Mouse (Mus musculus) left cerebral cortex, postnatal 25 days (tissue): ENCODE results near the gene Tfrc. TPM values are rescaled to one million over a fixed set of nuclear protein-coding genes. Genes with fewer than 3 reads are reported as not detected.
A peak's percentile ranks its signal among the peaks of the same experiment; 100 is the strongest.

Experiments used
- DNase-seq, 2 experiments: peaks; one replicate each; pipeline ENCODE4 v3.0.0; 2022; ENCODE audit warnings: low spot score in 2 of 2, mixed read lengths in 1 of 2
- intact Hi-C: fragments of 180-260 bp; cut with DNase I; formaldehyde crosslinking; loops from one replicate; pipeline ENCODE4 v1.15.1; 2025
- total RNA-seq, 2 experiments: library from RNA; stranded (reverse); gene quantifications; 2 replicates each; pipeline ENCODE4 v1.2.3; 2021

The Tfrc gene
- total RNA-seq, result 10 to 100 TPM; 71.0 to 79.9 TPM

DNA sequence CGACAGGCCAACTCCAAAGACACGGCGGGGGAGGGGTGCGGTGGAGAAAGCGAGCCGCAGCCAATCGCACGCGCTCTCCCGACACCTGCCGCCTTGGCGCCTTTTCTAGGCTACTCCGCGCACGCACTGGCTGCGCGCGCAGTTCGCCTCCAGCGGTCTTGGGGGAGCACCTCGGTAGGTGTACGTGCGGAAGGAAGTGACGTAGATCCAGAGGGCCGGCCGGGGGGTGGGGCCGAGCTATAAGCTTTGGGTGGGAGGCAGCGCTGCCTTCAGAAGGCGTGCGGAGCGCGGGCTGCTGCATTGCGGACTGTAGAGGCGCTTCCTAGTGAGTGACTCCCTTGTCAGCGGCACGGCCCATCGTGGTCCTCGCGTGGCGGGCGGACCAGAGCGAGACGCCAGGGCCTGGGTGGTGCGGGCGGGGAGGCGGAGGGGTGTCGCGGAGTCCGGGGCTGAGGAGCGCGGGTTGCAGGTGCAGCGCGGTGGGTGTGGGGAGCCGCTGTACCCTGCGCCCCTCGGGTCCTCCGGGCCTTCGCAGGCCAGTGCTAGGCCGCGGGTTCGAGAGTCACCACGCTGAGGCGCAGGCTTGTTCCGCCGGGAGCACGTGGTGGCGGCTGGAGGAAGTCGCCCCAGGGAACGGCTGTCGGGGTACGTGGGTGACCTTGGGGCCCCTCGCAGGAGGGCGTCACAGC is at the start of gene Tfrc:
TSS of gene Tfrc (plus strand) at position 209 of the 689 bp plus-strand sequence.
- intact Hi-C loops, result loop anchor here (1.0 kb wide), 1 partner anchor 93 kb away; no protein-coding TSS in a partner anchor
- DNase-seq, result peak; percentile 96 to 98

DNA sequence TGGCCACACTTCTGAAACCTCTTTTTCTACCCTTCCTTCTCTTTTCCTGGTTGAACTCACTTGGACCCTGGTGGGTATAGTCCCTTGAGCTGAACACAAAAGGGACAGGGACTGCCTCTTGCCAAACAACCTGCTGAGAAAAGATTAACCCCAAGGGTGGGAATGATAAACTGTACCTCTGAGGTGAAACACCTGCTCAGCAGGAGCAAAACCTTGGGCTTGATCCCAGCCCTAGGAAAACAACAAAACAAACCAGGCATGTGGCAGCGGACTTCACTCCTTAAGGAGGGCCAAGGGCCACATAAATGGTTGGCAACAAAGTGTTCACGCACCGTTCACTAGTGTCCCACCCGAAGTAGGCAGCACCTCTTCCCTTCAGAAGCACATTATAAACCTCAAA is 49.2 kb upstream of the Tfrc start:
- intact Hi-C loops, result no loop called here
- DNase-seq, result no peak

DNA sequence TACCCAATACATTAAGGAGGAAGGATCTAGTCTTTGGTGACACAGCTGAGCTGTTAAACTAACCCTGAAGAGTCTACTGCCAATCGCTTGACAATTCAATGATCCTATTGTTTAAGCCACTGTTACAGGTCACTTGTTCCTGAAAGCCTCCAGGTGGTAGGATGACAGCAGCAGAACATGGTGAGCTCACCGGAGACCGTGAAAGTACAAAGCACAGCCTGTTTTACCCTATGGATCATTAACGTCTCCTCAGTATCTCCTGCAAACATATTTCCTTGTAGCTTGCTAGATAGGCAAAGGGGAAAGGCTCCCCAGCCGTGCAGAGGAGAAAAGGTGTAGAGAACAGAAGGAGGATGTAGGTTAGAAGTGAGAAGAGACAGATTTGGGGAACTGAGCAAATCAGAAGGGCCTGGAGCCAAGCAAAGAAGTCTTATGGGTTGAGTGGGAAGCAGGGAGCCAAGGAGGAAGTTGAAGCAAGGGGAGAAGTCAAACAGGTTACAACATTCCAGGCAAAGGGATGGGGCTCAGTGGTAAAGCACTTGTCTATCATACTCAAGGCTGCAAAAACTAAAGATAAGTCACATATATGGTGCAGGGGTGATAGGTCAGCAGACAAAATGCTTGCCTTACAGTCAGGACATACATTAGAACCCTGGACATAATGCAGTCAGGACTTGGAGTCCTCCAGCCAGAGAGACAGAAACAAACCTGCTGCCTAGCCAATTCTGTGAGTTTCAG is 45.5 kb upstream of the Tfrc start:
- intact Hi-C loops, result no loop called here
- no peak for DNase-seq

DNA sequence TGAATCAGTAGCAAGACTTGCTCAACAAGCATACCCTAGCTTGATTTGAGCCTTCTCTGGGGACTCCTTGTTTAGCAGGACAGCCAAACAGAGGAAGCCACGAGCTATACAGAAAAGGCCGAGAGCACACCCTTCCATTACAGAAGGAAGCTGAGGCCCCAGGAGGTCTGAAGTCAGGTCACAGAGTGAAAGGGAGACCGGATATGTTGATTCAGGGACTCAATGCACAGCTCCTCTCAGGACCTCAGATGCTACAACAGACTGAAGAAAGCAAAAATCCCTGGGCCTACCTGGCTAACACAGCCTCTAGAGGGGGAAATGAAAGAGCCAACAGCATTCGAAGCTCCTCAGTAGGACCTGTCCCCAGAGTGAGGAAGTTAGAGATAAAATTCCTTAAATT is 41.4 kb upstream of the Tfrc start:
- intact Hi-C loops, result no loop called here
- no peak for DNase-seq

DNA sequence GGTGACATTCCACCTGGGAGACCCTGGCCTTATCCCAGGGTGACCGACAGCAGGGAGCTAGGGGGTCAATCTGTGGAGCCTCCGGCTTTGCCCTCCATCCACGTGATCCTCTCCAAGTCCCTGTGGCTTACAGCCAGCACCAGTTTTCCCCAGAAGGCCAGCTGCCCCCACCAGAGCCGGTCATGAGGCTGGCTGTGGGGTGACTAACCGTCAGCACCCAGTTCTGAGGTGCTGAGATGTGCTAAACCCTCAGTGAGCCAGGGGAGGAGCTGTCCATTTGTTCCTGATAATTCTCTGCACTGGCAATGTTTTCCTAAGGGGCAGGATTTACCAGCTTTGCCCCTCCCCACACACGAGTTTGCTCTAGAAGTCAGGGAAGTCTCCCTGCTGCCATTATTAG is 40.3 kb upstream of the Tfrc start:
- intact Hi-C loops, result no loop called here
- DNase-seq, result no peak

DNA sequence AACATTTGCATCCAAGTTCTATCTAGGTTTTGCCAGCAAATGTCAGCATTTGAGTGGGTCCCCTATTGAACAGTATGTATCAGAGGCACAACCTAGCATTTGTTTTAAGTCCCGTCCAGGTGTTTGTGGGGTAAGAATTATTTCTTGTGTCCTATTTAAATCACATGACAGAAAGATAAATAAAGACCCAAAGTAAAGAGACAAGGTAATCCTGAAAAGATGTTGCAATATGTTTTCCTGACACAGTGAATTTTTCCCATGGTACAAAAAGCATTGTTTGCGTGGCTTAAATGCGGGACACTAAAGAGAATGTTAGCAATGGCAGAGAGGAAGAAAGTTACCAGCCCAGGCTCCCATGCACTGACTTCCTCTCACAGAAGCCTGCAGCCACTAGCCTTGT is 38.7 kb upstream of the Tfrc start:
- intact Hi-C loops, result no loop called here

DNA sequence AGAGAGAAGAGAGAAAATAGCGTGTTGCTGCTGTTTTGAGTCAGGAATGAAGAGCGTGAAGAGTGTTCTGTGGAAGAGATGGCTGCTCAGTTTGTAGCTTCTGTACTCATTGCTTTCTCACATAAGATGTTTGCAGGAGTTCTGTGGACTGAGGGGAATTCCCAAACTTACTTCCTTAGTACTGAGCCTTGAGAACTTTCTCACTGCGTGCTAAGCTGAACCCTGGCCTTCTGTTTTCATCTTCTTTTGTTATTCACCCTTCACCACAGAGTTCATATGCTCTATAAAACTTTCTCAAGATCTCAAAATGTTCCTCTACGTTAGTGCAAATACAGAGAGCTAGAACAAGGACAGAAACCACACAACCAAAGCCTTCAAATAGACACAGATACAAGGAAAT is 36.2 kb upstream of the Tfrc start:
- DNase-seq, result no peak
- intact Hi-C loops, result no loop called here

More for the DNA sequence above, 38.7 kb upstream of the Tfrc start:
- no peak for DNase-seq

DNA sequence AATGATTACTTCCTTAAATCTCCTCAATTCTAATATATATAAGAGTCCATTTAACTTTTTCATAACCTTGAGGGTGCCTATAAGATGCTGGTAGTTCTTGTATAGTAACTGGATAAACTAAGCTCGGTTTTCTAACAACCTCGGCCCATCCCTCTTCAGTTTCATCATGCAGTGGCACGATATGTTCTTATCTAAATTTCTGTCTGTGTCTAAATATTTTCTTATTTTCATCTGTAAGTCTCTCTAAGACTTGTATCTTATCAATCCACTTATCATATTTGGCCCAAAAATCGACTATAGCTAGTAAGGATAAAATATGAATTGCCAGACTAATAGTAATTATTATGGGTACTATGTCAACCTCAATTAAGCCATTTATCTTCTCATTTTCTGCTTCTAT is 22.2 kb upstream of the Tfrc start:
- DNase-seq, result no peak
- intact Hi-C loops, result no loop called here

DNA sequence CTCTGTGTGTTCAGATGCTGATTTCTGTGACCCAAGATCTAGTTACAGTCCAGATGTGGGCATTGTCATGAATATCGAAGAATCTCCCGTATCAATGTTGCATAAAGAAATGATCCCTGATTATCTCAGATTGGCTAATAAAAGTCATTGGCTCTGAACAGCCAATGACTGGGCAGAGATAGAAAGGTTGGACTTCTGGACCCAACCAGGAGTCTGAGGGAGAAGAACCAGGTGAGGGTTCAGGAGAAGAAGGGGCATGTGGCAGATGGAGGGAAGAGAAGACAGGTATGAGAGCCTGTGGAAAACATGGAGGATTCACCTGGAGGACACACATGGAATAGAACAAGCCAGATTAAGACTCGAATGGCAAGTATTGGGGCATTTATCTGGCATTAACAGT is 20.2 kb upstream of the Tfrc start:
- intact Hi-C loops, result no loop called here
- DNase-seq, result no peak

DNA sequence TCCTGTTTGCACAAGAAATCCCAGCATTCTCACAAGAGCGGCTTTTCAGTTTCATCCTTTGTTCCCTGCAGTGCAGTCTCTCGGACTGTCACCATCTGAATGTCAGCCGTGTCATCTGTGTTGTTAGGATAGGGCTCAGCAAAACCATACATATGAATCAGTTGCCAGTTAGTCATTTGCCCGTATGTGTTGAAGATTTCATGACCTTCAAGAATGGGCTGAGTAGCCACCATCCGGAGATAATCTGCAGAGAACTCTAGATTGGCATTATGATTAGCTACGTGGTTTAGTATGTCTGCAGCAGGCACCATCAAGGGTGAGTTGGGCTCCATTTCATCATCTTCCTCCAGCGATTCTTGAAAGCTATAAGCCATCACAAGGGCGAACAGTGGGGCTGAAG is 17.2 kb upstream of the Tfrc start:
- intact Hi-C loops, result no loop called here
- DNase-seq, result no peak

DNA sequence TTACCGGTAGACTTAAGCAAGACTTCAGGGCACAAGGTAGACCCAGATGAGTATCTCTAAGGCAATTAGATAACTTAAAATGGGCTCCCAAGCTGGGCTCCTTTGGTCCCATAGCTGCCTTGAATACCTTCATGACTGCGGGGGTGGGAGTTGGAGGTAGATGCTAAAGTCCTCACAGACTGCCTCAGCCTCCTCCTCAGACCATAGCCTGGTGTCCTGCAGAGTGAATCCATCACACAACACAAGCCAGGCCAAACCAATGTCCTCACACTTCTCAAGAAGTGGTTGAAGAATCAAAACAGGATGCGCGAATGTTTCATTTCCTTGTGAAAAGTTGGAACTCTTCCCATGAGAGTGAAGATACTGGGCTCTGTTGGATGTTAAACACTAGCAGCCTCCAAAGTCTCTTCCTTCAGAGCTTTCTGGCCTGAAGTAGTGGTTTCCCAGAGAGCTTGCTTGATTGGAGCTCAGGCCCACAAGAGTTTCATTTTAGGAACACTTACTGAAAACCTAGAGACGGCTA is 15.4 kb upstream of the Tfrc start:
- intact Hi-C loops, result no loop called here
- DNase-seq, result no peak

DNA sequence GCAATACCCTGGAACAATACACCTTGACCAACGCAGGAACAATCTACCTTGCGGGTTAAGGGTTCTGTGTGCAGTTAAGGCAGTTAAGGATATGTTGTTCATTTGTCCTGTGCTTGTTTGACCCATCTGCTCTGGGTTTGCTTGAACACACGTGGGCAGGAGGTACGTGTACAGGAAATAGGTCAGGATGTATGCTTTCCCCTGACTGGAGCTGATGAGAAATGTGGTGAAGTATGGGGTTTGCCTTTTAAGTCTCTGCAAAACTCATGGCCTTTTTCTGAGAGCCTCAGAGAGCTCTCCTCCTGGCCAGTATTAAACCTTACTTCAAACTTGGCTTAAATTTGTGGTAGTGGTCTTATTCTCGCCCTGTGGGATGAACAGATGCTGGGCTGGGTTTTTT is 14.8 kb upstream of the Tfrc start:
- DNase-seq, result no peak
- intact Hi-C loops, result no loop called here

DNA sequence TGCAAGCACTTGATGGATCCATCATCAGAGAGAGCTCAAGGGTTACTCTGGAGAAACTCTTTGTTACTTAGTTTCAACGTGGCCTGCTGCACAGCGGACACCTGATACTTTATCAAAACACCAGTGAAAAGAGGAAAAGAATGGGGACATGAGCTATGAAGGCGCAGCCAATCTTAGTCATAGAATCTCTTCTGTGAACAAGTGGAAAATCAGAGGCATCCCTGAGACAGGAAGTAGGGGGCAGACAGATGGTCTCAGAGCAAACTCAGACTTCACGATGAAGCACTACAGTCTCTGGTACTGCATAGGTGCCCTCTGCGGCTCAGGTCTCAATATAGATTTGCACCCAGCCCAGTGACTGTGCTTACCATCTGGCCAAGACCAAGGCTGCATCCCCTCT is 14.0 kb upstream of the Tfrc start:
- intact Hi-C loops, result no loop called here
- no peak for DNase-seq

DNA sequence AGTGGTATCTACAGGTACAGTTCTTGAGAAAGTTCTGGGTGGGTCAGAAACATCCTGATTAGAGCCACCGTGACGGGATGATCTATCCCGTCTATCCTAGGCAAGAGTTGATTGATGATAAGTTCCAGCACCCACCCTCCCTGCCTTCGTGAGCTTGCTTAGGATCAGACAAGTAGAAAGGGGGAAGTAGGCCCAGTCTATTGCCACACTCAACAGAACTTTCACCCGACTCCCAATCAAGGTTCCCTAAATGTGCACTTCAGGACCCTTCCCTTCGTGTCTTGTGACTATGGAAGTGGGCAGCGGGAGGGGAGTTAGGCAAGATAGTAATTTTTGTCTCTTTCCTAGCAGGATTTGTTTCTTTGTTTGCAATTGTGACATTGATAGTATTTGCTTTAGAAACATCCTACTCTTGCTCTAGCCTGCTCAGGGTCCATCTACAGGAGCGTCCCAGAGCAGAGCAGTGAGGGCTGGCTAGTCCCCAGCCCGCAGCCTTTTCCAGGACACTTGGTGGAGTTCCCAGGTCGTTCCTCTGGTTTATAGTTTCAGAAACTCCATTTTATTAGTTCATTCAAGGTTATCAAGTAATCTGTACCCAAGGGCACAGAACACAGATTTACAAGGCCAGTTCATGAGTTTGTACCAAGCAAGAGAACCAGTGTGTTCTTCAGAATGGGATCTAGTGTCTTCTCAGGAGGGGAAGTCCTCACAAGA is 13.4 kb upstream of the Tfrc start:
- intact Hi-C loops, result no loop called here

DNA sequence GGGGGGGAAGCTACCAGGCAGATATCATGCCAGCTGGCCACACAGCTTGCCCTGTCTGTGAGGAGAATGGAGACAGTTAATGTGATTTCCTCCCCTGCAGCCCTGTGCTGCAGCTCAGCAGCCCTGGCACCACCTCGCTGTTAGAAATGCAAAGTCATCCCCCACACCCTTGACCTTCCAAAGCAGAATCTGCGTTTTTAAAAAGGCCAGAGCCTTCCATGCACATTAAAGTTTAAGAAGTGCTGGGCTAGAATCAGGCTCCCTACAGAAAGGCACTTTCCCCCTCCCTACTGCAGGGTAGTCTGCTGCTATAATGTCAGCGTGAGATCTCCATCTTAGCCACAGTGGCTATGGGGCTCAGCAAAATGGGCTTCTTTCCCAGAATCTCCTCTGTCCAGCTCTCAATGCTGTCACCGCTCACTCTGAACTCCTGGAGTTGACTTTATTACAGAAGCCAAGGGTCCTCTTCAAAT is 10.8 kb upstream of the Tfrc start:
- DNase-seq, result no peak
- intact Hi-C loops, result no loop called here

More for the DNA sequence above, 13.4 kb upstream of the Tfrc start:
- DNase-seq, result no peak

DNA sequence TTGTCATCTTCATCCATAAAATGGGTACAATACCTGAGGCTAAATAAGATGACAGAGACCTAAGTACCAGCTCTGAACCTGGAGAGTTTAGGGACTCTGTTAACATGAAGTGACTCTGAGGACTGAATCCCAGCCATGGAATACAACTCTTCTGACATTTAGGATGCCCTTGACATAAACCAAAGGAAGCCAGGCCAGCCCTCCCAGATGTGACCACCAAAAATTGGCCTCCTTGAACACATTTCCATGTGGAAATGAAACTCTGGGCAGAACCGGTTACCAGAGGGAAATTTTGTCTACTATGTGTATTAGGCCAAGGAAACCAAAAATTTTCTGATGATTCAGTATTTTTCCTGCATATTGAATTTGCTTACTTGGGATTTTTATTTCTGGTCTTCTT is 9.6 kb upstream of the Tfrc start:
- intact Hi-C loops, result no loop called here
- DNase-seq, result no peak

DNA sequence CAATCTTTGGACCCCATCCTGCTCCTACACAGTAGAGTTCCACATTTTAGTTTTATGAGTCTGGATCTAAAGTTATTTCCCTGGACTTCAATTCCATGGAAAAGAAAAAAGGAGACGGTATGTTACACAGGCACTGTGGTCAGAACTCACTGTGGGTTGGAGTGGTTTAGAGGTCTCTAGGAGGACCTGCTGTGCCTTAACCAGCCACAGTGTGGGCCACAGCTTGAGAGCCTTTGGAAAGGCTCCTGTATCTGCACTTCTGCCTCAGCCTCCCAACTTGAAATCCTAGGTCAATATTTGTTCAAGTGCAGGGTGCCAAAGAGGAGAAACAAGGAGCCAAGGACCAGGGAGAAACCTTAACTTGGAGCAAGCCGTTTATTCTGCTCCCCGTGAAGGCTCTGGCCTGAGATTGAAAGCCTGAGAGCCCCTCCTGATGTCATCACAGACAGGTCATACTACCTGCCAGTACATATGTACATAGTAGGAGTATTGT is 6.5 kb upstream of the Tfrc start:
- intact Hi-C loops, result no loop called here
- no peak for DNase-seq

DNA sequence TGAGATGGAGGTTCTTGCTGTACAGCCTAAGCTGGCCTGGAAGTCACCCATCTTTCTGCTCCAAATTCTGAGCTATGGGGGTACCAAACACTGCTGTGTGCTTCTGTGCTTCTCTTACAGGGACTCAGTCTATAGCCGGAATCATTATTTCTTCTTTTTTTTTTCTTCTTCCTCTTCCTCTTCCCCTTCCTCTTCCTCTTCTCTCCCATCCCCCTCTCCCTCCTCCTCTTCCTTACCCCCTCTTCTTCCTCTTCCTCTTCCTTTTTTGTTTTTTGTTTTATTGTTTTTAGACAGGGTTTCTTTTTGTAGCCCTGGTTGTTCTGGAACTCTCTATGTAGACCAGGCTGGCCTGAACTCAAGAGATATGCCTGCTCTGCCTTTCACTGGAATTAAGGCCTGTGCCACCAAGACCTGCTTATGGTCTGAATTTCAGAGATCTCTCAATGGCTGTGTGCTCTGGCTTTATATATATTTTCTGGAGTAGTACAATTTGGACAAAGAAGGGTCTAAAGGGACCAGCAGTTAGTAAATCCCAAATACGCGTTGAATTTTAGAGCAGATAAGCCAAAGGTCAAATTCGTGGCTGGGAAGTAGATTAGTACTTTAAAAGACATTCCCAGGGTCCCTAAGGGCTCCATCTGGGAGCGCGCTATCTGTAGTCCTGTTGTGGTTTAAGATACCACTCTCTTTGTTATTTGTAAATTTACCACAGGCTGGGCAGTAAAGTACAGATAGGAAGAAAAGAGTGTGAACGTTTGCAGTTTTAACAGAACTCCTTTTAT is 967 bp upstream of the Tfrc start:
- intact Hi-C loops, result loop anchor here (1.0 kb wide), 1 partner anchor 91 kb away; no protein-coding TSS in a partner anchor

DNA sequence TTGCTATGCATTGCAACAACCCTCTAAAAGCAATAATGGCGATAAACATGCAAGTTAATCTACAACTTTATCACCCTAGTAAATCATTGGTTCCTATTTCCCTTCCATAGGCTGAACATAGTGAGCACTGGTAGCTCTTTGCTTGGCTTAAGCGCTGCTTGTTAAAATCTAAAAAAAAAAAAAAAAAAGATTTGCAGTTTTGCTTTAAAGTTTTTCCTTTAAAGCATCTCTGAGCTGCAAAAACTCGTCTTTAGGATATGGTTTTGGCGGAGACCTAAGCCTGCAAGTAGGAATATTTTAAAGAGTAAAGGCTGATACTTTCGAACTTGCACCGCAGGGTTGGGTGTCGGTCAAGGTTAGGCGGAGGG is 392 bp upstream of the Tfrc start:
- intact Hi-C loops, result loop anchor here (1.0 kb wide), 1 partner anchor 92 kb away; no protein-coding TSS in a partner anchor
- DNase-seq, result no peak

More for the DNA sequence above, 967 bp upstream of the Tfrc start:
- DNase-seq, result no peak
